Mouse (Mus musculus): ENCODE data around the gene Crtc2.

Crtc2 gene

DNA sequence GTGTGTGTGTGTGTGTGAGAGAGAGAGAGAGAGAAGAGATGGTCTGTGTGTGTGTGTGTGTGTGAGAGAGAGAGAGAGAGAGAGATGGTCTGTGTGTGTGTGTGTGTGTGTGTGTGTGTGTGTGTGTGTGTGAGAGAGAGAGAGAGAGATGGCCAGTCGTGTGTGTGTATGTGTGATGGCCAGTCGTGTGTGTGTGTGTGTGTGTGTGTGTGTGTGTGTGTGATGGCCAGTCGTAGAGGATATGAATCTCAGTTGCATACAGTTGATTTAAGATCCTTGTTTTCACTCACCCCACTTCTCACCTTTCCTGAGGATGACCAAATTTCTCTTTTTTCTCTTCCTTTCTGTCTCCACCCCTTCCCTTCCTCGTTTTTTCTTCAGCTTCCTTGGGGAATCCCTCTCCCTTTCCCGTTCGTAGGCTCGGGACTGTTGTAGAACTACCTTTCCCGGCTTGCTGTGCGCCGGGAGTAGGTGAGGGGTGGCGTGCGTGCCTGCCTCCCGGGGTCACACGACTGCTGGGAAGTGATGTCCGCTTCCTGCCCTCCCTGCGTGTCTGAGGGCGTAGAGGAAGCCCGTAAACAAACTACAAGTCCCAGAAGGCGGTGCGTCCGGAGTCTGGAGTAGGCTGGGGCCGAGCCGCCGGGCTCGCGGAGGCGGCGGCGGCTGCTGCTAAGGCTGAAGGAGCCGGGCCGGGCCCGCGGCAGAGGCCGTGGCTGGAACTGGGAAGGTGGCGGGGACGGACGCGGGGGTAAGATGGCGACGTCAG lies at the start of gene Crtc2:
Gene Crtc2, plus strand, starts transcription at position 511 of the 766 bp plus-strand sequence.
- DNase-seq (ENCODE audit: low spot score in 2 of 2), result peak; percentile 95 to 97

DNA sequence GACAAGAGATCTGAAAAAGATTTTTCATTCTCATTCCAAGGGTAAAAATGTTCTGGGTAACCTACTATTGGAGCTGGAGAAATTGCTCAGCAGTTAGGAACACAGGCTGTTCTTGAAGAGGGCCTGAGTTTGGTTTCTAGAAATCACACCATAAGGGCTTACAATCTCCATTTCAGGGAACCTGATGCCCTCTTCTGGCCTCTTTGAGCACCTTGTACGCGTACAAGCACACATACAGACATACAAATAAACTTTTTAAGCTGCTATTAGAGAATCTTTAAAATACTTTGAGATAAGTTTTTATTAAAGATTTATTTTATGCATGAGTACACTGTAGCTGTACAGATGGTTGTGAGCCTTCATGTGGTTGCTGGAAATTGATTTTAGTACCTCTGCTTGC lies 49.4 kb upstream of the Crtc2 start:
- DNase-seq (ENCODE audit: low spot score in 2 of 2), result no peak

DNA sequence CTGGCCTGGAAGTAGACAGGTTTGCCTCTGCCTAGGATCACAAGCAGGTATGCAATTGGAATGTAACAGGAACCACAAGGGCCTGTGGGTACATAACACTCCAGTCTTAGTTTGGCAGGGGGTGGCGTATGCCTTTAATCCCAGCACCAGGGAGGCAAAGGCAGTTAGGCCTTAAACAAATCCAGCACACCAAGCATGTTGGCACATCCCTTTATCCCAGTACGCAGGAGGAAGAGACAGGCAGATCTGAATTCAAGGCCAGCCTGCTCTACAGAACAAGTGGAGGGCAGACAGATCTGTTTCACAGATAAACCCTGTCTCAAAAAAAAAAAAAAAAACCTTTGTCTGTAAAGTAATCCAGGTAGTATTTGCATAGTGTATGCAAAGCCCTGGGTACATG lies 45.3 kb upstream of the Crtc2 start:
- no peak for DNase-seq (ENCODE audit: low spot score in 2 of 2)

DNA sequence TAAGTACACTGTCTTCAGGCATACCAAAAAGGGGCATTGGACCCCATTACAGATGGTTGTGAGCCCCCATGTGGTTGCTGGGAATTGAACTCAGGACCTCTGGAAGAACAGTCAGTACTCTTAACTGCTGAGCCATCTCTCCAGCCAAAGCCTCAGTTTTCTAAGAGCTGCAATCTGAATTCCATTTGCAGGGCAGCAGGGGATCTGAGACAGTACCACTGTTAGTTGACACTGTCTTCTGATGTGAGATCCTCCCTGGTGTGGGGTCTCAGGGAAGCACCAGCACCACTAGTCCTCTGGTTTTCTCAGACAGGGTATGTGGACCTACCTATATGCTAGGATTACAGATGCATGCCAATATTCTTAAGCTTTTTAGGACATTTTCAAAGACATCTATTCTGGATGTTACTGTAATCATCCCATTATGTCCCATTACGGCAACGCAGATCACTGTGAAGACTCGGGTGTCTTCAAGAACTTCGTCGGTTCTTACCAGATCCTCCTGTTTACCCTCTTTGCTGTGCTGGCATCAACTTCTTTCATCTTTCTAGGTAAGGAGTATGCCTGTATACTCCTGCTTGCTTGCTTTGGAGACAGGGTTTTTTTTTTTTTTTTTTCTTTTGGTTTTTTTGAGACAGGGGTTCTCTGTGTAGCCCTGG lies 43.9 kb upstream of the Crtc2 start:
- no peak for DNase-seq (ENCODE audit: low spot score in 2 of 2)

DNA sequence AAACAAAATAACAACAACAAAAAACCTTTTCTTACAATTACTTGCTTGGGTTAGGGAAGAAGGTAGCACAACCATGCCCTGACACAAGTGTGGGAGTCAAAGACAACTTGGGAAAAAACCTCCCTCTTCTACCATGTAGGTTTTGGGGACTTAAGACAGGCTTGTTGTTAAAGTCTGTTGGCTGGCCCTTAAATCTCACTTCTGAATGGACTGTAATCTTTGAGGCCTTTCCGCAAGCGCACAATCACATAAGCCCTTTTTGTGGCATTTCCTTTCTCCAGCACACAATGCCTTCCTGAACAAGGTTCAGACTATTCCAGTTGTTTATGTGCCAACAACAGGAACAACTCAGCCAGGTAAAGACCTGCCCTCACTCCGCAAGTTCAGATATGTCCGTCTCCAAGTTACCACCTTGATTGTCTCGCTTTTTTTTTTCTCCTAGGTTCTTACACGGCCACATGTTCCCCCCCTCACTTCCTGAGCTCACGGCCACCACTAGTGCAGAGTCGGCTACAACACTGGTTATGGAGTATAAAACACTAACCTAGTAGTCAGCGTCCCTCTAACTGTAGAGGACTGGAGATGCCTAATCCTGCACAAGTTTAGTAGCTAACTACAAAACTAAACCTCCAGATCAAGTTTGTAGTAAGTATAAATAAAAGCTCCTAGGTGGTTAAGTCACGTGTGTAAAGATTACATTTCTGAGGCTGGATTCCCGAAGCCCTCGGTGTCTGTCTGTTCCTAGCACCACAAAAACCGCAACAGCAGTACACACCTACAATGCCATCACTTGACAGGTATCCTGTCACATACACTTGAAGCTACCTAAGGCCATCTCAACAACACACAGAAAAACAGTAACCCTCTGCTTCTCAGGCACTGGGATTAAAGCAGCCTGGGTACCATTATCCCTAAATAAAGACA lies 42.2 kb upstream of the Crtc2 start:
- no peak for DNase-seq (ENCODE audit: low spot score in 2 of 2)

DNA sequence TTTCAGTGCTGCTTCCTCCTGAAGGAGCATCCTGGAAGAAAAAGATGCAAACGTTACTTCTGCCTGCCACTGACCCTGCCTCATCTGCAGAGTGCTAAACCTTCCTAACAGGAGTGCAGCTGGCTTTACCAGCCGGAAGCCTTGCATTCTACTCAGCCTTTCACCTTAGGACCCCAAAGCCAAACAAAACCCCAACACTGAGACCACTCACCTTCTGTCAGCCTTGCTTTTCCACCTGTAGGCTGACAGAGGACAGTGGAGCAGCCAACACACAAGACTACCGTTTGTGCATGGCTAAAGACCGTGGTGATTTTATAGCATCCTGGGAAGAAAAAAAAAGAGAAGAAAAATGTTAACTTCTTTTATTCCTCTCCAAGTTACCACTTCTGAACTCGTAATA lies 41.2 kb upstream of the Crtc2 start:
- no peak for DNase-seq (ENCODE audit: low spot score in 2 of 2)

DNA sequence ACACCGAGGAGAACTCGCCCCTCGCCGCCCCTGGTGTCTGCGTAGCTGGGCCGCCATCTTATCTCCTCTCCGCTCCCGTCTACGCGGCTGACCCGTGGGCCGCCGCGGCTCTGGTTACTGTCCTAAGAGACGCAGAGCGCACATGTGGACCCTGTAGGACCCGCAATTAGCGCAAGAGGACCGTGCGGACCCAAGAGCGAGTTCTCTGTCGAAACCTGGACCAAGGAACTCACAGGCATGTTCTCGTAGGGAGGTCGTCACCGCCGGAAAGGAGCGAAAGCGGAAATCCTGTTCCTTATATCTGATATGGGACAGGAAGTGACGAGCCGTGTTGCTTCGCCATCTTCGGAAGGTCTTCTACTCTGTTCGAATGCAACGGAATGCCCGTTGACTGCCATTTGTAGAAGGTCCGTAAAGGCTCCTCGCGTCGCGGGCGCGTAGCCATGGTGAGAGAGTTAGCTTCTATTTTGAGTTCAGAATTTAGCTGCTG lies 40.5 kb upstream of the Crtc2 start, which contains the start of the genes Rps27 and Rab13:
Gene Rps27, minus strand, starts transcription at position 275 of the 490 bp plus-strand sequence.
Gene Rab13, plus strand, starts transcription at position 319 of the 490 bp plus-strand sequence.
- DNase-seq (ENCODE audit: low spot score in 2 of 2), result peak; percentile 87 to 88

DNA sequence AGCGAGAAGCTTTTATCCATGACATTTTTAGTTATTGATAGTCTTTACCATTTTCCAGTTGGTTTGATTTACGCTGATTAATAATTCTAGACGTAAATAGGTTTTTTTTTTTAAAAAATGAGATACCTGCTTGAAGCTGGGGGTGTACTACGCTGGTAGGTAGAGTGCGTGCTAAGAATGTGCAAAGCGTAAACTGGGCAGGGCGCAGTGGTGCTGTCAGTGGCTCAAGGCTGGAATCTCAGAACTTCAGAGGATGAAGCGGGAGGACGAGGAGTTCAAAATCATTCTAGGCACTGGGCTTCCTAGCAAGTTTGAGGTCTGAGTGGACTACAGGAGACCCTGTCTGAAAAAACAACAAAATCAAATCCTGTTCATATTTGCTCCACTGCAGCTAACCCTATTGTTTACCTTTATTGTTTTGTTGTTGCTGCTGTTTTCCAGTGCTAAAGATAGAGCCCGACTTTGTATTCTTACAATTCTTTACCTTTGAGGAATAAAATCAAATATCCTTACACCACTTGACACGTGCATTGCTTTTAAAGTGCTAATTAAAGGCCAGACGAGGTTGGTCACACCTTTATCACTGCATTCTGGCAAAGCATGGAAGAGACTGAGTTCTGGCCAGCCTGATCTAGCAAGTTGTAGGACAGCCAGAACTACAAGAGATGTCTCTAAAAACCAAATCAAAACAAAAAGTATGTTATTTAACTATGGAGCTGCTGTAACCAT lies 39.8 kb upstream of the Crtc2 start:
- DNase-seq (ENCODE audit: low spot score in 2 of 2), result no peak

DNA sequence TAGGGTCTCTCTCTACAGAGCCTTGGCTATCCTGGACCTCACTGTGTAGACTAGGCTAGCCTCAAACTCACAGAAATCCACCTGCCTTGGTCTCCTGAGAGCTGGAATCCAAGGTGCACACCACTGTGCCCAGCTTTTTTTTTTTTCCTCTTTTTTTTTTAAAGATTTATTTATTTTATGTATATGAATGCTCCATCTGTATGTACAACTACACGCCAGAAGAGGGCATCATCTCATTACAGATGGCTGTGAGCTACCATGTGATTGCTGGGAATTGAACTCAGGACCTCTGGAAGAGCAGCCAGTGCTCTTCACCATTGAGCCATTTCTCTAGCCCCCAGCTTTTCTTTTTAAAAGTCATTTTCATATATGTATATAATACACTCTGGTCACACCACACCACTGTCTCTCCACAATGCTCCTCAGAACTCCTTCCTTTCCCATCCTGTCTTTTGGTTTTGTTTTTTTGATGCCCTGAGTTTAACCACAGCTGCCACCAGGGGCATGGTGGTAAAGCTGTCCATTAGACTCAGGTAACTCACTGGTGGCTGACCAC lies 38.1 kb upstream of the Crtc2 start:
- no peak for DNase-seq (ENCODE audit: low spot score in 2 of 2)

DNA sequence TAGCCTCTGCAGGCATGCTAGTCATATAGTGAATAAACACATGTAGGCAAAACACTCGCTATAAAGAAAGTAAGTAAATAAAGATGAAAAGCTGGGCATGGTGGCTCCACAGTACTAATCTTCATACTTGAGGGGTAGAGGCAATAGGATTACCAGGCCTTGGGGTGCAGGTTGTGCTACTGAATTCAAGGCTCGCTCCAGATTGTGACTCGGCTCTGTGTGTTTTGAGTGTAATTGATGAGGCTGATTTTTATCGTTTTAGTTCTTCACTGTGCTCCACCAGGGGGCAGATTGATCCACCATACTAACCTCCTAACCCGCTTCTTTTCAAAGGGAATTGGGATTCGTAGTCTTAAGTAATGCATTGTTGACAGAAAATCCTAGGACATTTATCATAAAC lies 33.9 kb upstream of the Crtc2 start:
- no peak for DNase-seq (ENCODE audit: low spot score in 2 of 2)

DNA sequence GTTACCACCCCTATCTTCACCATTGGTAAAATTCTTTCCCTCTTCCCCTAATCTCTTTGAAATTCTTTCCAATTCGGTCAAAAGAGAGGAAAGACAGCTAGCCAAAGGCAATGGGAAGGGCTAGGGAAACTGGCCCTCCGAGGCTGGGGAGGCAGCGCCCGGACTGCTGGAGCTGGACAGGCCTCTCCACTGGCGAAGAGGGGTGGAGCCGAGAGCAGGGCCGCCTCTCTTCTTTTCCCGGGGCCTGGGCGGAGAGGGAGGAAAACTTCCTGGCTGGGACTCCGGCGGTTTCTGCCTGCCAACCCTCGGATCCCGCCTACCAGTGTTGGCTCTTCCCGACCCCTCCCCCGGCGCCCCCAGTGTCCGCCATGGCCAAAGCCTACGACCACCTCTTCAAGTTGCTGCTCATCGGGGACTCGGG lies 33.4 kb upstream of the Crtc2 start:
- peak; percentile 25 to 46 for DNase-seq (ENCODE audit: low spot score in 2 of 2)

DNA sequence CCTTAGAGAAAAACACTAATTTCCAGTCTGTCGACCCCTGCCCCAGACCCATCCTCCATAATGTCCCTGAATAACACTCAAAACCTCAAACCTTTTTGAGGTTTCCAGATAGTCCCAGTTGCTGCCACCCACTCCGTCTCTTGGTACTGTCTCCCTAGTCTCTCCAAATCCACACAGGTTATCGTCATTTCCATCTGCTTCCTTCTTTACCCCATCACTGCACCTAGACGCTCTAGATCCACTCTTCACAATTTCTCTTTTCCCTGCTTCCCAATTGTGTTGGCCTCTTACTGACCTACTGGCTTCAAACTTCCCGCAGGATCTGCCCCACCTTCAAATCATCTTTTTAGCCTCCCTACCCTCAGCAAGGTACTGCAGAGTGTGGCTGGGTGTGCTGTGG lies 32.8 kb upstream of the Crtc2 start:
- no peak for DNase-seq (ENCODE audit: low spot score in 2 of 2)

DNA sequence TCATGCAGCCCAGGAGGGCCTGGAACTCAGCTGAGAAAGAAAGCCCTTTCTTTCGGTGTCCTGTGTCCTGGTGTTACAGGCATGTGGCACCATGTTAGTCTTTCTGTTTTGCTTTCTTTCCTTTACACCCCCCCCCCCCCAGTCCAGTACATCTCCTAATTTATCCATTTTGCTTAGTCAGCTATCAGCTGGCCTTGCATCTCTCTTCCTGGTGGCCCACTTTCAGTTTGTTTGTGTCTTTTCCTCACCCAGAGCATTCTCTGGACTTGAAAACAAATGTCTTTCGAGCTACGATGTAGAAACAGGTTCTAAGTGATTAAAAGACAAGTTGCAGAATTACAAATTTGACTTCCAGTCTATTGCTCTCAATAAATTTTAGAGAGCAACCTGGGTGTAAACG lies 31.5 kb upstream of the Crtc2 start:
- no peak for DNase-seq (ENCODE audit: low spot score in 2 of 2)

DNA sequence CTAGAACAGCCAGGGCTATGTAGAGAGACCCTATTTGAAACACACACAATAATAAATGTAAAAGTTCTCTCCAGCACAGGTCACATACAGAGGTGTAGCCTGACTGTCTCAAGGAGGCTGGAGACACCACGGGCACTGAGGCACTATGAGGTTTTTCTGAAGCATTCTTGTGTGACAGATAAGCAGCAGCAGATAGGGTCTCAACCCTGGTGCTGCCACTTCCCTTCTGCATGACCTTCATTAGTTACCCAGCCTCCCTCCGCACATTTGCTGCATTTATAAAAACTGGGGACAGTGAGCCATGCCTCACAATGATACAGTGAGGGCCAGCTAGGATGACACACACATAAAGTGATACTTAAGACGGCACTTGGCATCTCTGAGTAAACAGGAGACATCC lies 31.0 kb upstream of the Crtc2 start:
- no peak for DNase-seq (ENCODE audit: low spot score in 2 of 2)

DNA sequence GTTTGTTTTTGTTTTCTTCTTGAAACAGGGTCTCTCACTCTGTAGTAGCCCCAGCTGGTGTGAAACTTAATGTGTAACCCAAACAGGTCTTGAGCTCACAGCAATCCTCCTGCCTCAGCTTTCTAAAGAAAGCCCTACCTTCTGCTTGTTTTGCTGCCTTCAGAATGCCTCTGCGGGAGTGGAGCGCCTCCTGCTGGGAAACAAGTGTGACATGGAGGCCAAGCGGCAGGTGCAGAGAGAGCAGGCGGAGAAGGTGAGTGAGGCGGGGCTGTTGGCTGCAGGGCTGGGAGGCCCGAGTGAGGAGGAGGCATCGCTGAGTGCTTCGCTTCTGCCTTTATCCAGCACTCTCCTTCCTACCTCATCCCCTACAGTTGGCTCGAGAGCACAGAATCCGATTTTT lies 29.6 kb upstream of the Crtc2 start:
- no peak for DNase-seq (ENCODE audit: low spot score in 2 of 2)

DNA sequence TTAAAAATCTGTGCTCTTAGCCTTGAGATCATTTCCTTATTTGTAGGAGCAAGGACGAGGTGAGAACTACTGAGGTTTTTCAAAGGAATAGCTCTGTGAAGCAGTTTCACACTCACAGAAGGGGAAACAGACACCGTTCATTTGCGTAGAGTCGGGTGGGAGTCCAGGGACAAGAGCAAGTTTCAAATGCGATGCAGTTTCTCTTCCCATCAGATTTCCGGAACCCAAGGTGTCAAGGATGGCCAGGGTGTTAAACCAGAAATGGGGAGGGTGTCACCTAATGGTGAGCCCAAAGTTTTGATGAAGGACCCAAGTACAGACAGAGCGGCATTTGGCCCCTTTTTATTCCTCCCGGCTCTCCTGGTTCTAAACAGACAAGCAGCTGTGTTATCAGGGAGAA lies 22.9 kb upstream of the Crtc2 start:
- no peak for DNase-seq (ENCODE audit: low spot score in 2 of 2)

DNA sequence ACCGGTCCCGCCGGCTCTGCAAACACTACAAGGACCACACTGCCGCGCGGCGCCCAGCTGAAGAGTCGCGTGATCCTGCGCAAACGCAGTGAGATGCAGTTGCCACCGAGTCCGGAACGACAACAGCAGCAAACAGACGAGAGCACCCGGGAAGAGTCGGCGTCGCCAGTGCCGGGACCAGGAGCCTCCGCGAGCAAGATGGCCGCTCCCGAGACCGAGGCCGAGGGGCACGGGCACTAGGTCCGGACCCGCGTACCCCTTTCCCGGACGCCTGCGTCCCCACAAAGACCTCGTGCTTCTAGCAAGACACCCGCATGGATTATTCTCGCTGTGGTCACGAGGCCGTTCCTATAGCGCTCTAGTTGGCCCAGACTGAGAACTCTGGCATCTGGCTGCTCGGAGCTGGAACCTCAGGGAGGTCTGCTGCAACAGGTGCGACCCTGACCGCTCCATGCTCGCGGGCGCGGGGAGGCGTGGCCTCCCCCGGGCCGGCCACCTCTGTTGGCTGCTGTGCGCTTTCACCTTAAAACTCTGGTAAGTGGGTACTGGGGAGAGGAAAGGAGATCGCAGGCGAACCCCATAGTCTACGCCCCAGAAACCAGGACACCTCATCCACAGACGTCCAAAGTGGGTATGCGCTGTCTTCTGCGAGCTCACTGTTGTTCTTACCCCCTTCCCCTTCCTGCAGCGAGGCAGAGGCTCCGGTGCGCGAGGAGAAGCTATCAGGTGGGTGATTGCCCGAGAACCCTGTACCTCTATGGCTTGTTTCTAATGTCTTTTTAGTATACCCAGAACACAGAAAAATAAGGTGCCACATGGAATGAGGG lies 22.2 kb upstream of the Crtc2 start, which contains the start of gene Jtb:
Gene Jtb, plus strand, starts transcription at position 91 of the 827 bp plus-strand sequence.
- DNase-seq (ENCODE audit: low spot score in 2 of 2), result peak; percentile 89 to 92

DNA sequence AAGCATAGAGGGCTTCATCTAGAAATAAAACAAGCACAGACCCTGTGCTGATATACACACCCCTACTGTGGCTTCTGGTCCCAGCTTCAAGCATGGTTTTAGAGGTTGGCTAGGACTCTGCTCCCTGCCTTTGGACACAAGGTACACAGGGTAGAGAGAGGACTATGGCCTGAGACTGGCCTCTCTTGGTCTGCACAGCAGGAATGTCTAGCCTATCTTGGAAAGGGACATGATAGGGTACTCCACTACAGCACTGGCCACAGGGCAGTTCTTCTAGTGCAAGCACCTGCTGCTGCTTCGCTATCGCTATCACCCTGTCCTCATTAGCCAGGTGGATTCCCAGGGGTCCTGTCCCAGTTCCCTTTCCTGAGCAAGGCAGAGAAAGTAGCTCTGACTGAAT lies 12.7 kb upstream of the Crtc2 start:
- no peak for DNase-seq (ENCODE audit: low spot score in 2 of 2)

DNA sequence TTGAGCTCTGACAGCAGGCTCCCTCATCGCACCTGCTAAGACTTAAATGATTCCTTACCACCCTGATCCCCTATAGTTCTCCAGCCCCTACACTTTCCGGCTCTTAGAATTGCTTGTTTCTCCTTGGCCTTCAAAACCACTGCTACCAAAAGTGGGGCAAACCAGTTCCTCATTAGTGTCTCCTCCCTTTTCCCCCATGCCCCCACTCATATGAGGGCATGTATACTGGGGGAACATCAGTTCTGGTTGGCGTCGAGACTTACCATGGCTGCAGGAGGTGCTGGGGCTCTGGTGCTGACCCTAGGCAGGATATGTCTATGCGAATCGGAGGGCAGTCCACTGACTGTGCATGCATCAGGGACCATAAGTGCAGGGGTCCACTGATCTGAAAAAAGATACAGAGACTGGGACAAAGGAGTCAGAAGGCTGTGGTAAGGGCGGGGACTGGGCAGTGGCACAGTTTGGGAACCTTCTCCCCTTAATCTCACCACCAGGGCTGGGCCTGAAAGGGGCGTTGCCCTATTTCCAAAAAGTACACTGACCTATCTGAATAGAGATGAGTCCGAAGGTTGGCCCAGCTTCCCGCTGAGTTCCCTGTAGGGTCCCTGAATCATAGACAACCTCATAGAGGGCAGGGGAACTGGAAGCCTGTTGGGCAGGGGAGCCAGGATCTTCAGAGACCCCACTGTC lies 12.1 kb upstream of the Crtc2 start:
- no peak for DNase-seq (ENCODE audit: low spot score in 2 of 2)

Measured in frontal cortex, postnatal 10 days (tissue).